Mouse (Mus musculus) C2C12 (cell line): ENCODE measurements around the gene Fndc3a. TPM values are rescaled to one million over a fixed set of nuclear protein-coding genes. Genes with fewer than 3 reads are reported as not detected.

Source experiments
- H3K27me3 ChIP-seq: one replicate; pipeline ENCODE4 v1.6.1; 2011; ENCODE audit not compliant: control insufficient read depth, insufficient read depth, insufficient read length
- H3K36me3 ChIP-seq: one replicate; pipeline ENCODE4 v1.6.1; 2011; ENCODE audit not compliant: control insufficient read depth, insufficient read depth
- H3K4me3 ChIP-seq: one replicate; pipeline ENCODE4 v1.5.1; 2011; ENCODE audit warnings: mild to moderate bottlenecking, control low read depth; ENCODE audit not compliant: poor library complexity, insufficient read depth, severe bottlenecking
- H3K79me2 ChIP-seq: one replicate; pipeline ENCODE4 v1.6.1; 2011; ENCODE audit not compliant: control insufficient read depth, insufficient read depth
- H3K79me3 ChIP-seq: one replicate; pipeline ENCODE4 v1.6.1; 2011; ENCODE audit warnings: low read depth, control low read depth
- H3ac ChIP-seq: one replicate; pipeline ENCODE3; 2011; ENCODE audit warnings: low read depth; ENCODE audit not compliant: control insufficient read depth, insufficient read length
- CEBPB ChIP-seq: IDR thresholded peaks from one replicate; pipeline ENCODE4 v1.6.1; 2011; ENCODE audit warnings: low read depth, mild to moderate bottlenecking, control low read depth, moderate library complexity
- CTCF ChIP-seq: IDR thresholded peaks from one replicate; pipeline ENCODE4 v1.5.1; 2011; ENCODE audit not compliant: control insufficient read depth, insufficient read depth, insufficient read length
- FOSL1 ChIP-seq: IDR thresholded peaks from one replicate; pipeline ENCODE4 v1.8.0; 2011; ENCODE audit warnings: mild to moderate bottlenecking, low read length; ENCODE audit not compliant: poor library complexity, insufficient read depth, severe bottlenecking
- MAX ChIP-seq: IDR thresholded peaks from one replicate; pipeline ENCODE4 v1.6.1; 2011; ENCODE audit warnings: mild to moderate bottlenecking, control low read depth
- MYOD1 ChIP-seq: IDR thresholded peaks from one replicate; pipeline ENCODE4 v1.6.1; 2011; ENCODE audit warnings: low read depth; ENCODE audit not compliant: control insufficient read depth, insufficient read length
- MYOG ChIP-seq: IDR thresholded peaks from one replicate; pipeline ENCODE4 v1.6.1; 2011; ENCODE audit not compliant: control insufficient read depth, insufficient read length; ENCODE audit errors: extremely low read depth
- USF1 ChIP-seq: IDR thresholded peaks from one replicate; pipeline ENCODE4 v1.6.1; 2011; ENCODE audit warnings: low read depth, mild to moderate bottlenecking, control low read depth, moderate library complexity
- polyA plus RNA-seq: library from polyadenylated mRNA; unstranded; fragments of >200 nt; fragmentation: generic; extraction: Trizol; gene quantifications from one replicate; pipeline ENCODE4 v1.2.1, GENCODE M21; 2012; ENCODE audit warnings: missing spikeins

Gene Fndc3a
- polyA plus RNA-seq, 1 experiment, result 9.0 TPM

- no peak overlapping the region for H3ac ChIP-seq
- H3K36me3 ChIP-seq, result peaks cover 49% of the 10 kb centered on the region
- H3K79me3 ChIP-seq, result peaks cover 25% of the 10 kb centered on the region
- H3K4me3 ChIP-seq, result no peak overlapping the region
- H3K27me3 ChIP-seq, result no peaks in the 10 kb centered on the region
- H3K79me2 ChIP-seq, result peaks cover 40% of the 10 kb centered on the region
- no peak for TF ChIP-seq MYOG
- TF ChIP-seq MYOD1, result no peak
- no peak for TF ChIP-seq MAX
- no peak for TF ChIP-seq CEBPB
- no peak for TF ChIP-seq USF1
- TF ChIP-seq FOSL1, result no peak
- no peak for TF ChIP-seq CTCF
Measured at GRCm38 (mm10) chr14:72589415-72589814, 120.4 kb downstream of the Fndc3a start.

- H3K36me3 ChIP-seq, result peaks cover 47% of the 10 kb centered on the region
- no peak overlapping the region for H3ac ChIP-seq
- H3K79me3 ChIP-seq, result no peaks in the 10 kb centered on the region
- H3K79me2 ChIP-seq, result no peaks in the 10 kb centered on the region
- H3K27me3 ChIP-seq, result no peaks in the 10 kb centered on the region
- H3K4me3 ChIP-seq, result no peak overlapping the region
- TF ChIP-seq CEBPB, result no peak
- TF ChIP-seq CTCF, result no peak
- TF ChIP-seq MYOD1, result no peak
- TF ChIP-seq MYOG, result no peak
Measured at GRCm38 (mm10) chr14:72582979-72583378, 126.8 kb downstream of the Fndc3a start.

- Histone ChIP-seq H3K36me3 (peaks cover 55% of the 10 kb centered on the region), H3K79me3 (no peaks in the 10 kb centered on the region), H3ac (no peak overlapping the region), H3K27me3 (no peaks in the 10 kb centered on the region), H3K4me3 (no peak overlapping the region), H3K79me2 (no peaks in the 10 kb centered on the region)
- TF ChIP-seq MAX (no peak), USF1 (no peak), CEBPB (no peak), MYOG (no peak), CTCF (no peak), FOSL1 (no peak), MYOD1 (no peak)
Measured at GRCm38 (mm10) chr14:72580991-72581390, 128.8 kb downstream of the Fndc3a start.

- no peaks in the 10 kb centered on the region for H3K79me2 ChIP-seq
- no peaks in the 10 kb centered on the region for H3K79me3 ChIP-seq
- H3K36me3 ChIP-seq, result peaks cover 81% of the 10 kb centered on the region
- no peak for TF ChIP-seq CEBPB
- no peaks in the 10 kb centered on the region for H3K27me3 ChIP-seq
- H3ac ChIP-seq, result no peak overlapping the region
- H3K4me3 ChIP-seq, result no peak overlapping the region
Measured at GRCm38 (mm10) chr14:72576283-72576682, 133.5 kb downstream of the Fndc3a start.

GRCm38 (mm10) chr14:72563941-72564340 is 145.9 kb downstream of the Fndc3a start:
- H3K27me3 ChIP-seq, result no peaks in the 10 kb centered on the region
- no peaks in the 10 kb centered on the region for H3K79me3 ChIP-seq
- H3K36me3 ChIP-seq, result peaks cover 95% of the 10 kb centered on the region
- H3K79me2 ChIP-seq, result no peaks in the 10 kb centered on the region
- TF ChIP-seq CEBPB, result peak; percentile 46
- no peak for TF ChIP-seq CTCF
- no peak for TF ChIP-seq USF1
- TF ChIP-seq FOSL1, result no peak
- no peak for TF ChIP-seq MYOD1
- H3K4me3 ChIP-seq, result no peak overlapping the region
- no peak overlapping the region for H3ac ChIP-seq

GRCm38 (mm10) chr14:72558795-72559194 is 151.0 kb downstream of the Fndc3a start:
- Histone ChIP-seq H3K4me3 (no peak overlapping the region), H3K79me2 (no peaks in the 10 kb centered on the region), H3K36me3 (peaks cover 93% of the 10 kb centered on the region), H3K79me3 (no peaks in the 10 kb centered on the region), H3ac (no peak overlapping the region), H3K27me3 (no peaks in the 10 kb centered on the region)
- no peak for TF ChIP-seq FOSL1
- no peak for TF ChIP-seq USF1
- TF ChIP-seq MAX, result no peak
- no peak for TF ChIP-seq CTCF
- no peak for TF ChIP-seq MYOG
- TF ChIP-seq CEBPB, result no peak
- TF ChIP-seq MYOD1, result no peak

- Histone ChIP-seq H3K4me3 (no peak overlapping the region), H3ac (no peak overlapping the region), H3K79me3 (no peaks in the 10 kb centered on the region), H3K36me3 (peaks cover 93% of the 10 kb centered on the region), H3K79me2 (no peaks in the 10 kb centered on the region), H3K27me3 (no peaks in the 10 kb centered on the region)
- TF ChIP-seq USF1, result no peak
- no peak for TF ChIP-seq MYOD1
- TF ChIP-seq CTCF, result no peak
- no peak for TF ChIP-seq MAX
- no peak for TF ChIP-seq MYOG
- TF ChIP-seq CEBPB, result no peak
- TF ChIP-seq FOSL1, result no peak
Measured at GRCm38 (mm10) chr14:72555846-72556245, 154.0 kb downstream of the Fndc3a start.
